Mouse (Mus musculus) 416B (cell line): Measurements from ENCODE around the gene Cdip1.

Source experiments
- DNase-seq: peaks from one replicate; pipeline ENCODE4 v3.0.0; 2011; ENCODE audit warnings: low read depth

The Cdip1 gene

GRCm38 (mm10) chr16:4789810-4790559 lies at the start of gene Cdip1:
Gene Cdip1 (minus strand): TSS chr16:4790292.
- peak; percentile 90 for DNase-seq

- DNase-seq: no peak
Observed at GRCm38 (mm10) chr16:4839552-4839951, 49.5 kb upstream of the Cdip1 start.

GRCm38 (mm10) chr16:4837631-4838030 lies 47.5 kb upstream of the Cdip1 start:
- DNase-seq: peak; percentile 32

- no peak for DNase-seq
Observed at GRCm38 (mm10) chr16:4835191-4835590, 45.1 kb upstream of the Cdip1 start, which contains the start of gene 4930562C15Rik. Gene 4930562C15Rik (plus strand): TSS chr16:4835416.

GRCm38 (mm10) chr16:4833858-4834257 lies 43.8 kb upstream of the Cdip1 start:
- no peak for DNase-seq

- peak; percentile 8 for DNase-seq
Observed at GRCm38 (mm10) chr16:4831650-4832419, 41.7 kb upstream of the Cdip1 start.

GRCm38 (mm10) chr16:4829271-4829900 lies 39.3 kb upstream of the Cdip1 start:
- no peak for DNase-seq

- DNase-seq: no peak
Observed at GRCm38 (mm10) chr16:4827639-4828038, 37.5 kb upstream of the Cdip1 start.

- peak; percentile 21 for DNase-seq
Observed at GRCm38 (mm10) chr16:4824466-4824865, 34.4 kb upstream of the Cdip1 start.

- DNase-seq: no peak
Observed at GRCm38 (mm10) chr16:4818349-4818748, 28.3 kb upstream of the Cdip1 start.

- no peak for DNase-seq
Observed at GRCm38 (mm10) chr16:4796631-4797030, 6.5 kb upstream of the Cdip1 start.

GRCm38 (mm10) chr16:4791332-4791731 lies 1.2 kb upstream of the Cdip1 start:
- DNase-seq: peak; percentile 78

GRCm38 (mm10) chr16:4789311-4789768 lies 752 bp downstream of the Cdip1 start:
- no peak for DNase-seq

GRCm38 (mm10) chr16:4788176-4788575 lies 1.9 kb downstream of the Cdip1 start:
- DNase-seq: no peak

GRCm38 (mm10) chr16:4785706-4786105 lies 4.4 kb downstream of the Cdip1 start:
- DNase-seq: no peak

GRCm38 (mm10) chr16:4782515-4782914 lies 7.6 kb downstream of the Cdip1 start:
- peak; percentile 75 for DNase-seq

GRCm38 (mm10) chr16:4781524-4782196 lies 8.4 kb downstream of the Cdip1 start:
- no peak for DNase-seq

- no peak for DNase-seq
Observed at GRCm38 (mm10) chr16:4778940-4779339, 11.2 kb downstream of the Cdip1 start.

- DNase-seq: peak; percentile 40
Observed at GRCm38 (mm10) chr16:4777905-4778609, 12.0 kb downstream of the Cdip1 start.

GRCm38 (mm10) chr16:4777171-4777904 lies 12.8 kb downstream of the Cdip1 start:
- peak; percentile 86 for DNase-seq
